Mouse (Mus musculus): ENCODE results near the gene Lyar. TPM values are rescaled to one million over a fixed set of nuclear protein-coding genes. Genes with fewer than 3 reads are reported as not detected.

Gene Lyar
- polyA plus RNA-seq, 1 experiment = 113 TPM

DNA sequence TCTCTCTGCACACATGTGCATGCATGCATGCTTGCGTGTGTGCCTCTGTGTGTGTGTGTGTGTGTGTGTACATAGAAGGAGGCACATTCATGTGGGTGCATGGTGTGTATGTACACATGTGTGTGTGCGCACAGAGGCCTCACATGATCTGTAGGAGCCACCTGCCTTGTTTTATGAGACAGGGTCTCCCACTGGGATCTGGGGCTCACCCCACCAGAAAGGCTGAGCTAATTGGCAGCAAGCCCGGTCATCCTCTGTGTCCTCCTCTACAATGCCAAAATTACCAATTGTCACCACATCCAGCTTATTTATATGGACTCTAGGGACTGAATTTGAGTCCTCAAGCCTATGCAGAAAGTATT, 21.2 kb downstream of the Lyar start:
- peaks cover 43% of the 10 kb centered on the region for H3K27me3 ChIP-seq (replicated peaks)
- no peak overlapping the region for H3K4me3 ChIP-seq (replicated peaks)
- no peaks in the 10 kb centered on the region for H3K4me1 ChIP-seq
- TF ChIP-seq GATA1 (IDR thresholded peaks at IDR 0.05; ENCODE audit: borderline replicate concordance, low read length) (no peak), FLI1 (IDR thresholded peaks at IDR 0.05; ENCODE audit: low read length) (no peak)
- H3K9me3 ChIP-seq = peaks cover 5% of the 10 kb centered on the region
- H3K36me3 ChIP-seq (replicated peaks; ENCODE audit: low read length) = no peaks in the 10 kb centered on the region

DNA sequence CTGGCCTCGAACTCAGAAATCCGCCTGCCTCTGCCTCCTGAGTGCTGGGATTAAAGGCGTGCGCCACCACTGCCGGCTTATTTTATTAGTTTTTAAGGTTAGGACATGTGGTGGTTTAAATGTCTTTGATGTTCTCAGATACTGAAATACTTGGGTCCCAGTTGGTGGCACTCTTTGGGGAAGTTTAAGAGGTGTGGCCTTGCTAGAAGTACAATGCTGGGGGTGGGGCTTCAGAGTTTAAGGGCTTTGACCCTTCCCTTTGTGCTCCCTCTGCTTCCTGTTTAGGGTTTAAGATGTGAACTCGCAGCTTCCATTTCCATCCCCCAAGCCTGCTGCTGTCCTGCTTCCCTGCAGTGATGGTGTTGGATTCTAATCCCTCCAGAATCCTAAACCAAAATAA, 21.7 kb downstream of the Lyar start:
- Histone ChIP-seq H3K4me1 (no peaks in the 10 kb centered on the region), H3K27me3 (replicated peaks) (peaks cover 43% of the 10 kb centered on the region), H3K36me3 (replicated peaks; ENCODE audit: low read length) (no peaks in the 10 kb centered on the region), H3K9me3 (peaks cover 2% of the 10 kb centered on the region), H3K4me3 (replicated peaks) (no peak overlapping the region)
- TF ChIP-seq GATA1 (IDR thresholded peaks at IDR 0.05; ENCODE audit: borderline replicate concordance, low read length) (no peak), FLI1 (IDR thresholded peaks at IDR 0.05; ENCODE audit: low read length) (no peak)

DNA sequence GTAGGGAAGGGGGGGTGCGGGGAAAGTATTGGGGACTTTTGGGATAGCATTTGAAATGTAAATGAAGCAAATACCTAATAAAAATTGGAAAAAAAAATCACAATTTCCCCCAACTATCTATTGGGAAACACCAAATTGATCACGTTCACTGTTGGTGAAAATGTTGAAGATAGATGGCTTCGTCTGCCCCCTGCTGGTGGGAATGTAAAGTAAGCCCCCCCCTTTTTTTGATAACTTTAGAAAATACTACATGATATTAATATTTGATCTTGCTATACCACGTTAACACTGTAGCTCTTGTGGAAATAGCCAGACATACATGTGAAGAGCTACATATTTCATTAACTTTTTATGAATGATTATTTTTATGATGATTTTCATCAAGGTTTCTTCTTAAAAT, 34.9 kb downstream of the Lyar start:
- Histone ChIP-seq H3K9me3 (peaks cover 5% of the 10 kb centered on the region; the same call in 1 of the 2 replicates), H3K36me3 (replicated peaks; ENCODE audit: low read length) (peaks cover 5% of the 10 kb centered on the region), H3K4me3 (replicated peaks) (peak overlapping the region; percentile 84), H3K27me3 (replicated peaks) (no peaks in the 10 kb centered on the region), H3K4me1 (peaks cover 23% of the 10 kb centered on the region)
- TF ChIP-seq GATA1 (IDR thresholded peaks at IDR 0.05; ENCODE audit: borderline replicate concordance, low read length) = no peak
- TF ChIP-seq FLI1 (IDR thresholded peaks at IDR 0.05; ENCODE audit: low read length) = no peak

DNA sequence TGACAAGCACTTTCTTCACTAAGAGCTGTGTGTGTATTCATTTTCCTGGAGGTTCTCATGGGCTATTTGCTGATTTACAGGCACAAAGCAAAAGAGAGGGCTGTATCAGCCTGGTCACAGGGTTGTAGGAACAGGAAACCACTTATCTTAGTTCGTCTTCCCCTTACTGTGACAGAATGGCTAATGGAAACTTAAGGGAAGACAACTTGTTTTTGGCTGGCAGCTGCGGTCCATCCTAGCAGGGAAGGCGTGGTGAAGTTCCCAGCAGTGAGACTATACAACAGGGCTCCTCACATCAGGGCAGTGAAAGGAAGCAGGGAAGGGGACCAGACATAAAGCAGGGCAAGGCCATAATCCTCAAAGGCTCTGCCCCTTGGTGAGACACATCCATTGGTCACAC, 35.4 kb downstream of the Lyar start:
- TF ChIP-seq GATA1 (IDR thresholded peaks at IDR 0.05; ENCODE audit: borderline replicate concordance, low read length) (no peak; the same call in 2 of the 3 replicates), FLI1 (IDR thresholded peaks at IDR 0.05; ENCODE audit: low read length) (no peak)
- Histone ChIP-seq H3K9me3 (peaks cover 5% of the 10 kb centered on the region; the same call in 1 of the 2 replicates), H3K27me3 (replicated peaks) (no peaks in the 10 kb centered on the region), H3K4me3 (replicated peaks) (peak overlapping the region; percentile 84), H3K36me3 (replicated peaks; ENCODE audit: low read length) (peaks cover 5% of the 10 kb centered on the region), H3K4me1 (peaks cover 23% of the 10 kb centered on the region)

DNA sequence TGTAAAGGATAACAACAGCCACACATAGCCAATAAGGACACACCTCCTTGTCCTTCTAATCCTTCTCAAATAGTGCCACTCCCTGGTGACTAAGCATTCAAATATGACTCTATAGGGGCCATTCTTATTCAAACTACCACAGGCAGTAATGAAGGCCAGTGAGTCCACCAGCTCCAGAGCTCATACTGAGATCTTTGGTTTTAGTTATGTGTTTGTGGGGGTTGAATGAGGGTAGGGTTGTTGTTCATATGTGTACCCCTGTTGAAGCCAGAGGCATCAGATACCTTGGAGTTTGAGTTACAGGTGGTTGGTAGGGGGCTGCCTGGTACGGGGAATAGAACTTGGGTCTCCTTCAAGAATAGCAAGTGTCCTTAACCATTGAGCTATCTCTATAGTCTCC, 36.3 kb downstream of the Lyar start:
- H3K4me1 ChIP-seq = peaks cover 30% of the 10 kb centered on the region
- H3K27me3 ChIP-seq (replicated peaks) = no peaks in the 10 kb centered on the region
- TF ChIP-seq FLI1 (IDR thresholded peaks at IDR 0.05; ENCODE audit: low read length) (no peak), GATA1 (IDR thresholded peaks at IDR 0.05; ENCODE audit: borderline replicate concordance, low read length) (no peak)
- peaks cover 5% of the 10 kb centered on the region; the same call in 1 of the 2 replicates for H3K9me3 ChIP-seq
- H3K36me3 ChIP-seq (replicated peaks; ENCODE audit: low read length) = peaks cover 6% of the 10 kb centered on the region
- H3K4me3 ChIP-seq (replicated peaks) = no peak overlapping the region

DNA sequence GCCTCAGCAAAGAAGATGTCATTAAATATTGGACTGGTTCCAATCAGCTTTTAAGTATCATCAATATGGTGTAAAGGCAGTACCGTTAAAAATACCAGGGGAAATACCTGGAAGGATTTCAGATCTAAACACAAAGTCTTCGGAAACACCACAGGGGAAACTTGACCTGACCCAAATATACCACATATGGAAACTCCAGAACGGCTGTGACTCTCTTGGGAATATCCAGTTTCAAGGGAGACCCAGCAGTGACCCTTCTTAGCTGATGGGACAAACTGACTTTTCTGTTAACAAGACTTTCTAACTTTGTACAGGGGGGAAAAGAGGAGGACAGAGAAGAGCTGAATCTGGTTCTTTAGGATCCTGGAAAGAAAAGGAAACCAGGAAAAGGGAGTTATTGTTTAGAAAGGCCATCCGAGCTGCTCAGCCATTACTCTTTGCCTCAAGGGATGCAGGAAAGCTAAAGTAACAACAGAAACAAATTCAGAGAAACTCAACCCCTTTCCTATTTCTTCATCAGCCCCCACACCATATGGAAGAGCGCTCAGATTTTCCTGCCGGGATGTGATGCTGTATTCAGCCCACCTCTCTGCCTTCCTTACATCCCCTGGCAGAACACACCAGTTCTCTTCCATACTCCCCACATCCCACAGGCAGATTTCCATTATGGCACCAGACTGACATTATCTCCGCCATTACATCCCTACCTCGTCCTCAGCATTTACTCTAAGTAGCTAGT, 37.9 kb downstream of the Lyar start:
- no peaks in the 10 kb centered on the region for H3K27me3 ChIP-seq (replicated peaks)
- H3K4me3 ChIP-seq (replicated peaks) = no peak overlapping the region
- TF ChIP-seq GATA1 (IDR thresholded peaks at IDR 0.05; ENCODE audit: borderline replicate concordance, low read length) (no peak), FLI1 (IDR thresholded peaks at IDR 0.05; ENCODE audit: low read length) (no peak)
- H3K4me1 ChIP-seq = peaks cover 40% of the 10 kb centered on the region
- peaks cover 5% of the 10 kb centered on the region; the same call in 1 of the 2 replicates for H3K9me3 ChIP-seq
- H3K36me3 ChIP-seq (replicated peaks; ENCODE audit: low read length) = peaks cover 22% of the 10 kb centered on the region

DNA sequence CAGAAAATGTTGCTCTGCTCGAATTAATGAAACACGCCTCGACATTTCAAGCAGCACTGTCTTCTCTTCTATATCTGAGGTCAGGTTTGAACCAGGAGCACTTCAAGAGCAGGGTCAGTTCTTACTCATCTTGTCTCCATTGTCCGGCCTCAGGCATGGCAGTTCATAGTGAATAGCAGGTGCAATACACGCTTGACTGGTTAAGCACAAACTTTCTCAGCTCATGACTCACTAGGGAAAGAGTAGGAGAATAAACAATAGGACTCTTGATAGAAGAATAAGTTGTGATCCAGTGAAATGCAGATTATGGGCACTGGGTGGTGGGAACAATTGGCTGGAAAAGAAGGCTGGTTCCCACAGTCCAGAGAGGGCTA, 38.5 kb downstream of the Lyar start:
- H3K4me1 ChIP-seq = peaks cover 45% of the 10 kb centered on the region
- H3K9me3 ChIP-seq = peaks cover 5% of the 10 kb centered on the region; the same call in 1 of the 2 replicates

DNA sequence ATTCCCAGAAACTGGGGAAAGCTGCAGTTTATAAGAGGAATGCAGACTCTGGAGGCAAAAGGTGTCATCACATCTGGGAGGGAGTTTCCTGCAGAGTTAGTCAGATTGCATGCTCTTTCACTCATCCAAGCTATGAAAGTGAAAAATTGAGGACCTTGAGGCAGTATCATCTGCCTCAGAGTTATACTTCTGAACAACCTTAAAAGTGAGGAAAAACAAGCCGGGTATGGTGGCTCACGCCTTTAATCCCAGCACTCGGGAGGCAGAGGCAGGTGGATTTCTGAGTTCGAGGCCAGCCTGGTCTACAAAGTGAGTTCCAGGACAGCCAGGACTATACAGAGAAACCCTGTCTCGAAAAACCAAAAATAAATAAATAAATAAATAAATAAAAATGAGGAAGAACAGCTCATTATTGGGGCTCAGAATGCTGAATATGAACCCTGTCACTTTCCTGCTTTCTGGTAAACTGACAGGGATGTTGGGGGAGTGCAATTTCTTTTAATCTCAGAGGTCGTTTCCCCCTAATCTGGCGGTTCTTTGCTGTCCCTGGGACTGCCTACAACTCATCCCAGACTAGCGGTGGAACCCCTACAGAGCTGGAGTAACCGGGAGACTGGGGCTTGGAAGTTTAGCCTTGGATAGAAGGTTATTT, 39.3 kb downstream of the Lyar start:
- H3K9me3 ChIP-seq = peaks cover 5% of the 10 kb centered on the region; the same call in 1 of the 2 replicates
- TF ChIP-seq GATA1 (IDR thresholded peaks at IDR 0.05; ENCODE audit: borderline replicate concordance, low read length) (no peak), FLI1 (IDR thresholded peaks at IDR 0.05; ENCODE audit: low read length) (no peak)

More for the DNA sequence above, 38.5 kb downstream of the Lyar start:
- Histone ChIP-seq H3K36me3 (replicated peaks; ENCODE audit: low read length) (peaks cover 28% of the 10 kb centered on the region), H3K27me3 (replicated peaks) (no peaks in the 10 kb centered on the region), H3K4me3 (replicated peaks) (no peak overlapping the region)
- TF ChIP-seq FLI1 (IDR thresholded peaks at IDR 0.05; ENCODE audit: low read length) (no peak), GATA1 (IDR thresholded peaks at IDR 0.05; ENCODE audit: borderline replicate concordance, low read length) (no peak)

DNA sequence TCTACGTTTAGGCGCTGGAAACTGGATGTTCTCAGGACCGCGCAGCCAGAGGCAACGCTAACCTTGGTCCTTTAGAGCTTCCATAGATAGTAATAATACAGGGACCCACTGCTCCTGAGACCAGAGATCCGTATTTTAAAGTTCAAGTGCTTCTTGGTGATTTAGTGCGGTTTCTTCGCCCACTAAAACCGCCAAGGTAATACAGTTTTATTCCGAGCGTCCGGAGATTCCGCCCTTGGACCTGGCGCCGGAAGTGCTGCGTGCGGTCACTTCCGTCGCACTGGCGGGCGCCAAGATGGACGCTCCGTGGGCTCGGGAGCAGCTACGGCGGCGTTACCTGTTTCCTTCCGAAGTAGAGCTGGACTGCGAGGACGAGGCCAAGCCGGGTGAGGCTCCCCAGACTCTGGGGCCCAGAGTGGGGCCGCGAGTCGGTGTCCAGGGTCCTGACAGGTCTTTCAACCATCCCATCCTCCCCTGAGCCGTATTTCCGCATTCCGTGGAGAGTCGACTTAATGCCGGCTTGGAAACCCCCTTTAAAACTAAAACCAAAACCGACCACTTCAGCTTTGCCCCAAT, 39.9 kb downstream of the Lyar start, which contains the start of gene Tmem128:
Gene Tmem128 (plus strand): TSS at position 79 of the 576 bp plus-strand sequence.
- H3K36me3 ChIP-seq (replicated peaks; ENCODE audit: low read length) = peaks cover 42% of the 10 kb centered on the region
- peaks cover 47% of the 10 kb centered on the region for H3K4me1 ChIP-seq
- no peak for TF ChIP-seq GATA1 (IDR thresholded peaks at IDR 0.05; ENCODE audit: borderline replicate concordance, low read length)
- TF ChIP-seq FLI1 (IDR thresholded peaks at IDR 0.05; ENCODE audit: low read length) = peak; percentile 24; the same call in 1 of the 2 replicates
- peaks cover 5% of the 10 kb centered on the region; the same call in 1 of the 2 replicates for H3K9me3 ChIP-seq
- H3K27me3 ChIP-seq (replicated peaks) = no peaks in the 10 kb centered on the region
- H3K4me3 ChIP-seq (replicated peaks) = peak within 1 kb of the TSS; percentile 96

More for the DNA sequence above, 39.3 kb downstream of the Lyar start:
- no peaks in the 10 kb centered on the region for H3K27me3 ChIP-seq (replicated peaks)
- H3K4me1 ChIP-seq = peaks cover 45% of the 10 kb centered on the region
- H3K4me3 ChIP-seq (replicated peaks) = peak overlapping the region; percentile 96
- peaks cover 36% of the 10 kb centered on the region for H3K36me3 ChIP-seq (replicated peaks; ENCODE audit: low read length)
